ENCODE assay signal across 20 mouse cellular contexts in genomic region chr5:139283460-139284180, GRCm38 (mm10). TPM values are rescaled to one million over a fixed set of nuclear protein-coding genes. Genes with fewer than 3 reads are reported as not detected.
A peak's percentile ranks its signal among the peaks of the same experiment; 100 is the strongest.
DNase-seq lines count a peak whose midpoint lies in the region; ATAC-seq and TF ChIP-seq lines count a peak whose summit lies in the region.
"Had no signal": no experiment of that assay in that cellular context is flagged by ENCODE, and none has a peak within 500 bp of the region (broad histone marks: within the 10 kb centered on the region; RNA-seq: fewer than 3 reads in every experiment).

No protein-coding gene starts in this region.

- no peak overlapping the region for H3K27ac ChIP-seq in midbrain, embryonic 11.5 days (ENCODE audit: low read depth, low read length)
- H3K27ac ChIP-seq in midbrain, embryonic 15.5 days: no peak overlapping the region
- 0 out of 2 replicates have a peak overlapping the region, but pooled peaks have one; percentile 14 for H3K27ac ChIP-seq in cortical plate, adult 2 months (ENCODE audit: insufficient read depth, low read length)
- H3K27ac ChIP-seq: heart, adult 2 months; kidney, postnatal 0 days; lung, embryonic 15.5 days; stomach, embryonic 15.5 days had no signal

- H3K9ac ChIP-seq in midbrain, embryonic 11.5 days (ENCODE audit: low read length): no peak overlapping the region
- H3K9ac ChIP-seq in midbrain, embryonic 15.5 days: no peak overlapping the region
- H3K9ac ChIP-seq: lung, embryonic 15.5 days; stomach, embryonic 15.5 days had no signal

- 92% methylated on average over 14 of the region's 14 CpGs for WGBS in midbrain, embryonic 11.5 days
- 92% methylated on average over 14 of the region's 14 CpGs for WGBS in midbrain, embryonic 15.5 days

- H3K4me2 ChIP-seq in midbrain, embryonic 11.5 days: no peak overlapping the region
- no peak overlapping the region for H3K4me2 ChIP-seq in midbrain, embryonic 15.5 days
- H3K4me2 ChIP-seq: lung, embryonic 15.5 days; stomach, embryonic 15.5 days had no signal

- H3K4me3 ChIP-seq in midbrain, embryonic 11.5 days (ENCODE audit: low read depth, low read length): no peak overlapping the region
- H3K4me3 ChIP-seq in midbrain, embryonic 15.5 days: no peak overlapping the region
- H3K4me3 ChIP-seq in cortical plate, adult 2 months (ENCODE audit: insufficient read depth, low read length): no peak overlapping the region
- H3K4me3 ChIP-seq: heart, adult 2 months; lung, embryonic 15.5 days; stomach, embryonic 15.5 days had no signal

- H3K36me3 ChIP-seq in midbrain, embryonic 11.5 days (ENCODE audit: control insufficient read depth, insufficient read depth, low read length): no peaks in the 10 kb centered on the region
- no peaks in the 10 kb centered on the region for H3K36me3 ChIP-seq in midbrain, embryonic 15.5 days (replicated peaks)
- H3K36me3 ChIP-seq: lung, embryonic 15.5 days; stomach, embryonic 15.5 days had no signal

- TF ChIP-seq CTCF in cortical plate, adult 2 months (IDR thresholded peaks at IDR 0.05; ENCODE audit: extremely low read depth, insufficient read depth, low read length): no peak

- H3K9me3 ChIP-seq in midbrain, embryonic 11.5 days (ENCODE audit: control insufficient read depth, low read length): no peaks in the 10 kb centered on the region
- H3K9me3 ChIP-seq in midbrain, embryonic 15.5 days: no peaks in the 10 kb centered on the region
- H3K9me3 ChIP-seq: lung, embryonic 15.5 days; stomach, embryonic 15.5 days had no signal

- no peaks in the 10 kb centered on the region for H3K27me3 ChIP-seq in midbrain, embryonic 11.5 days (ENCODE audit: control insufficient read depth, insufficient read depth, low read length)
- H3K27me3 ChIP-seq in midbrain, embryonic 15.5 days (replicated peaks): no peaks in the 10 kb centered on the region
- H3K27me3 ChIP-seq: lung, embryonic 15.5 days; stomach, embryonic 15.5 days had no signal

- no peaks in the 10 kb centered on the region for H3K4me1 ChIP-seq in midbrain, embryonic 11.5 days (ENCODE audit: control insufficient read depth, insufficient read depth, low read length)
- 0 out of 2 replicates have a peak, but pooled peaks cover 2% of the 10 kb centered on the region for H3K4me1 ChIP-seq in midbrain, embryonic 15.5 days
- peaks cover under 1% of the 10 kb centered on the region; the same call in 1 of the 2 replicates for H3K4me1 ChIP-seq in cortical plate, adult 2 months (ENCODE audit: control insufficient read depth, insufficient read depth, low read length)

- no peak for DNase-seq in frontal cortex, postnatal 25 days (ENCODE audit: low spot score in 2 of 2)
- peak; percentile 80 for DNase-seq in midbrain, embryonic 11.5 days (ENCODE audit: low spot score, missing footprints)
- DNase-seq in layer of hippocampus, adult 9-11 months: no peak
- DNase-seq in embryo, embryonic 10.5 days (ENCODE audit: low spot score): no peak
- DNase-seq in right cerebral cortex, postnatal 4 days: no peak
- DNase-seq: adrenal gland, postnatal 14 days; cerebellum, adult 8-10 months; gastrocnemius, postnatal 14 days; heart, adult 2 months; kidney, adult 11 months; midbrain, embryonic 14.5 days; right cerebral cortex, adult 18-20 months; spleen, adult 18-20 months; thymus, postnatal 14 days had no signal

- ATAC-seq in frontal cortex, adult (ENCODE audit: low TSS enrichment): peak; percentile 28
- ATAC-seq in midbrain, embryonic 11.5 days (ENCODE audit: low FRiP score): no peak
- ATAC-seq in midbrain, embryonic 15.5 days (replicated peaks): no peak

- TF ChIP-seq POLR2A in cortical plate, adult 2 months (IDR thresholded peaks at IDR 0.05; ENCODE audit: extremely low read depth, insufficient read depth, low read length): no peak

RNA-seq across cellular contexts. Expression of gene Get4, which starts 31.5 kb away (rescaled TPM):
- polyA plus RNA-seq in midbrain, embryonic 11.5 days (2014; fragmentation: Nextera tagmentation; extraction: Ambion mirVana): 118 and 123 TPM in 2 replicates
- polyA plus RNA-seq in midbrain, embryonic 15.5 days (2015; fragmentation: Nextera tagmentation; extraction: Ambion mirVana): 119 and 127 TPM in 2 replicates
- polyA plus RNA-seq in cortical plate, adult 2 months (2012; rRNA removed): 82.6 and 89.5 TPM in 2 replicates

RNA-seq across cellular contexts. Expression of gene Adap1, which starts 41.8 kb away (rescaled TPM):
- polyA plus RNA-seq in midbrain, embryonic 11.5 days (2014; fragmentation: Nextera tagmentation; extraction: Ambion mirVana): 2.4 TPM in 2 replicates
- 115 and 118 TPM in 2 replicates for polyA plus RNA-seq in midbrain, embryonic 15.5 days (2015; fragmentation: Nextera tagmentation; extraction: Ambion mirVana)
- polyA plus RNA-seq in cortical plate, adult 2 months (2012; rRNA removed): 271 and 275 TPM in 2 replicates

Comparison
In these comparisons a context has a peak if more than half of its experiments do, and no peak if none do; other contexts are left out.
1. RNA of gene Adap1, which starts 41.8 kb away (polyA plus RNA-seq): 271 to 275 TPM in cortical plate, adult 2 months and 115 to 118 TPM in midbrain, embryonic 15.5 days; 2.4 TPM in midbrain, embryonic 11.5 days; every median in the first group is over 10 times any median in the second.